Mouse (Mus musculus) cortical plate, adult 2 months (tissue): ENCODE measurements around the gene Neu1.

Source experiments
- CTCF ChIP-seq: fragments of 200-500 bp; IDR thresholded peaks from 2 replicates; pipeline ENCODE4 v1.5.1; 2011; ENCODE audit warnings: mild to moderate bottlenecking, control low read depth, low read length; ENCODE audit not compliant: insufficient read depth; ENCODE audit errors: extremely low read depth
- POLR2A ChIP-seq: fragments of 200-500 bp; IDR thresholded peaks from 2 replicates; pipeline ENCODE4 v1.6.1; 2011; ENCODE audit warnings: mild to moderate bottlenecking, low read length, control low read depth; ENCODE audit not compliant: insufficient read depth; ENCODE audit errors: extremely low read depth

GRCm38 (mm10) chr17:34964640-34965049, 33.6 kb downstream of the Neu1 start:
- TF ChIP-seq CTCF (no peak), POLR2A (no peak)
